Mouse (Mus musculus) bone marrow macrophage, adult 2 months (primary cell): ENCODE measurements around the gene Zfp775.

Source experiments
- CTCF ChIP-seq: IDR thresholded peaks from 2 replicates; pipeline ENCODE4 v1.5.1; 2012; ENCODE audit warnings: low read depth, mild to moderate bottlenecking, low read length, moderate library complexity
- POLR2A ChIP-seq: IDR thresholded peaks from 2 replicates; pipeline ENCODE4 v1.6.1; 2012; ENCODE audit warnings: mild to moderate bottlenecking, low read depth, low read length, borderline replicate concordance

DNA sequence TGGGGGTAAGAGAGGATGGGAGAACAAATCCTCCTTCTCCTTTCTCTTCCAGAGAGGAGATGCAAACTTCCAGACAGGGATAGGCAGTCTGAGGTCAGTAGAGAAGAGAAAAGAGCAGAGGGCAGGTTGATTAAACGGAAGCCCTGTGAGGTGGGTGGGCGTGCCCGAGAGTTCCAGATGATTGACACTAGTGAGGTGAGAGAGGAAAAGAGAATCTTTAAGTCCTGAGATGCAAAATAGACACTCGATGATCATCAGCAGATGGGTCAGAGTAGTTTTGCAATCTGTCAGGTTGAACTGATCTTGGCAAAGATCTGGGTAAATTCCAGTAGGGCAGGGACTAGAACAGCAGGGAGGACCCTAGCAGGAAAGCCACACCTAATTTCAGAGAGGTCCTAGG, 62.9 kb downstream of the Zfp775 start:
- no peak for TF ChIP-seq POLR2A
- TF ChIP-seq CTCF = no peak
